Mouse (Mus musculus): ENCODE measurements at regions not wholly inside any gene's neighbourhood (a gene's known extent, or its start where the extent isn't known, plus 50 kb on each side); places are given as distances from the start of the nearest gene placed in this dataset.

- Histone ChIP-seq H3K4me3 (ENCODE audit: insufficient read depth in 1 of 2, low read depth in 1 of 2, low read length in 2 of 2, poor library complexity in 1 of 2, severe bottlenecking in 1 of 2) (no peak overlapping the region), H3K9me3 (ENCODE audit: control insufficient read depth, insufficient read depth, low read depth, low read length) (no peaks in the 10 kb centered on the region), H3K4me1 (ENCODE audit: control insufficient read depth in 2 of 2, insufficient read depth in 2 of 2, low read length in 2 of 2, poor library complexity in 1 of 2) (no peaks in the 10 kb centered on the region), H3K36me3 (ENCODE audit: control insufficient read depth, insufficient read depth, low read length, poor library complexity, severe bottlenecking) (no peaks in the 10 kb centered on the region), H3K9ac (ENCODE audit: insufficient read depth, low read depth, low read length, poor library complexity, severe bottlenecking) (no peak overlapping the region), H3K27ac (ENCODE audit: insufficient read depth, low read depth, low read length, poor library complexity, severe bottlenecking) (no peak overlapping the region)
- TF ChIP-seq CHD2 (IDR thresholded peaks at IDR 0.05; ENCODE audit: low read depth, low read length) (no peak), ZC3H11A (IDR thresholded peaks at IDR 0.05; ENCODE audit: borderline replicate concordance, low read depth, low read length) (no peak), HCFC1 (IDR thresholded peaks at IDR 0.05; ENCODE audit: borderline replicate concordance, insufficient read depth, low read length) (no peak), ZNF384 (IDR thresholded peaks at IDR 0.05; ENCODE audit: low read depth, low read length) (no peak), MAFK (IDR thresholded peaks at IDR 0.05; ENCODE audit: insufficient read depth, low read depth, low read length) (no peak)
- DNase-seq (ENCODE audit: low read depth, low spot score) = no peak
- in situ Hi-C loops (cut with MboI; ENCODE audit: low sequenced_read_pairs in 2 of 2, unreplicated experiment in 2 of 2) = loop anchor here in 1 of 2 experiments (25.0 kb wide), 1 partner anchor 588 kb away; no protein-coding TSS in a partner anchor
These were observed 66.1 kb upstream of the Pax7 start for GRCm38 (mm10) chr4:139899410-139899809.

DNA sequence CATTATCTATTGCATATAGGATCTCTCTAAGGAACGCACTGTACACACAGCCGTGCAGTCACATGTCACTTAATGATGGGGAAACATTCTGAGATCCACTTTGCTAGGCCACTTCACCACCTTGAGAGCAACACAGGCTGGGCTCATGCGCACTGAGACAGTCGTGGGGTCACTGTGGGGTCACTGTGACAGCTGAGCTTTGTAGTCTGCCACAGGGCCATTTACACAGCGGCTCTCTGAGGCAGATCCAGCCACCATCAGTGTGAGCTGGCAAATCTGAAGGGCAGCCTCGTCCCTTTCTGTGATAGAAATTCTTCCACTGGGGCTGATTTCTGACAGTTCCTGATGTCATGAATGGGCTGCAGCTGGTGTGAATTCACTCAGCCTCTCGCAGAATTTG lies 59.4 kb upstream of the Pax7 start:
- Histone ChIP-seq H3K9ac (ENCODE audit: insufficient read depth, low read depth, low read length, poor library complexity, severe bottlenecking) (no peak overlapping the region), H3K4me3 (ENCODE audit: insufficient read depth in 1 of 2, low read depth in 1 of 2, low read length in 2 of 2, poor library complexity in 1 of 2, severe bottlenecking in 1 of 2) (no peak overlapping the region), H3K9me3 (ENCODE audit: control insufficient read depth, insufficient read depth, low read depth, low read length) (no peaks in the 10 kb centered on the region), H3K36me3 (ENCODE audit: control insufficient read depth, insufficient read depth, low read length, poor library complexity, severe bottlenecking) (no peaks in the 10 kb centered on the region), H3K4me1 (ENCODE audit: control insufficient read depth in 2 of 2, insufficient read depth in 2 of 2, low read length in 2 of 2, poor library complexity in 1 of 2) (no peaks in the 10 kb centered on the region), H3K27ac (ENCODE audit: insufficient read depth, low read depth, low read length, poor library complexity, severe bottlenecking) (no peak overlapping the region)
- in situ Hi-C loops (cut with MboI; ENCODE audit: low sequenced_read_pairs in 2 of 2, unreplicated experiment in 2 of 2) = loop anchor here in 1 of 2 experiments (25.0 kb wide), 1 partner anchor 595 kb away; no protein-coding TSS in a partner anchor
- TF ChIP-seq MAFK (IDR thresholded peaks at IDR 0.05; ENCODE audit: insufficient read depth, low read depth, low read length) = no peak
- no peak for TF ChIP-seq ZC3H11A (IDR thresholded peaks at IDR 0.05; ENCODE audit: borderline replicate concordance, low read depth, low read length)
- no peak for TF ChIP-seq HCFC1 (IDR thresholded peaks at IDR 0.05; ENCODE audit: borderline replicate concordance, insufficient read depth, low read length)
- no peak for TF ChIP-seq ZNF384 (IDR thresholded peaks at IDR 0.05; ENCODE audit: low read depth, low read length)
- TF ChIP-seq CHD2 (IDR thresholded peaks at IDR 0.05; ENCODE audit: low read depth, low read length) = no peak
- no peak for DNase-seq (ENCODE audit: low read depth, low spot score)

GRCm38 (mm10) chr4:139889013-139889412 lies 55.7 kb upstream of the Pax7 start:
- TF ChIP-seq MAFK (IDR thresholded peaks at IDR 0.05; ENCODE audit: insufficient read depth, low read depth, low read length) (no peak), HCFC1 (IDR thresholded peaks at IDR 0.05; ENCODE audit: borderline replicate concordance, insufficient read depth, low read length) (no peak), ZC3H11A (IDR thresholded peaks at IDR 0.05; ENCODE audit: borderline replicate concordance, low read depth, low read length) (no peak)
- H3K9ac ChIP-seq (ENCODE audit: insufficient read depth, low read depth, low read length, poor library complexity, severe bottlenecking) = no peak overlapping the region
- in situ Hi-C loops (cut with MboI; ENCODE audit: low sequenced_read_pairs in 2 of 2, unreplicated experiment in 2 of 2) = loop anchor here in 1 of 2 experiments (25.0 kb wide), 1 partner anchor 598 kb away; no protein-coding TSS in a partner anchor

More at GRCm38 (mm10) chr4:139889013-139889412, 55.7 kb upstream of the Pax7 start:
- H3K36me3 ChIP-seq (ENCODE audit: control insufficient read depth, insufficient read depth, low read length, poor library complexity, severe bottlenecking) = no peaks in the 10 kb centered on the region
- no peaks in the 10 kb centered on the region for H3K4me1 ChIP-seq (ENCODE audit: control insufficient read depth in 2 of 2, insufficient read depth in 2 of 2, low read length in 2 of 2, poor library complexity in 1 of 2)
- no peaks in the 10 kb centered on the region for H3K9me3 ChIP-seq (ENCODE audit: control insufficient read depth, insufficient read depth, low read depth, low read length)
- no peak overlapping the region for H3K4me3 ChIP-seq (ENCODE audit: insufficient read depth in 1 of 2, low read depth in 1 of 2, low read length in 2 of 2, poor library complexity in 1 of 2, severe bottlenecking in 1 of 2)
- no peak for DNase-seq (ENCODE audit: low read depth, low spot score)
- H3K27ac ChIP-seq (ENCODE audit: insufficient read depth, low read depth, low read length, poor library complexity, severe bottlenecking) = no peak overlapping the region

Measured in ES-E14 (cell line).